Mouse (Mus musculus): ENCODE results near the gene Susd6. TPM values are rescaled to one million over a fixed set of nuclear protein-coding genes. Genes with fewer than 3 reads are reported as not detected.

Gene Susd6
- 6.4 and 8.7 TPM in 2 replicates for total RNA-seq (2012; rRNA removed)
- total RNA-seq (2014; rRNA removed) = 5.6 and 7.8 TPM in 2 replicates
- polyA plus RNA-seq (2012; ENCODE audit: insufficient read length, low read depth) = 9.5 and 11.0 TPM in 2 replicates

DNA sequence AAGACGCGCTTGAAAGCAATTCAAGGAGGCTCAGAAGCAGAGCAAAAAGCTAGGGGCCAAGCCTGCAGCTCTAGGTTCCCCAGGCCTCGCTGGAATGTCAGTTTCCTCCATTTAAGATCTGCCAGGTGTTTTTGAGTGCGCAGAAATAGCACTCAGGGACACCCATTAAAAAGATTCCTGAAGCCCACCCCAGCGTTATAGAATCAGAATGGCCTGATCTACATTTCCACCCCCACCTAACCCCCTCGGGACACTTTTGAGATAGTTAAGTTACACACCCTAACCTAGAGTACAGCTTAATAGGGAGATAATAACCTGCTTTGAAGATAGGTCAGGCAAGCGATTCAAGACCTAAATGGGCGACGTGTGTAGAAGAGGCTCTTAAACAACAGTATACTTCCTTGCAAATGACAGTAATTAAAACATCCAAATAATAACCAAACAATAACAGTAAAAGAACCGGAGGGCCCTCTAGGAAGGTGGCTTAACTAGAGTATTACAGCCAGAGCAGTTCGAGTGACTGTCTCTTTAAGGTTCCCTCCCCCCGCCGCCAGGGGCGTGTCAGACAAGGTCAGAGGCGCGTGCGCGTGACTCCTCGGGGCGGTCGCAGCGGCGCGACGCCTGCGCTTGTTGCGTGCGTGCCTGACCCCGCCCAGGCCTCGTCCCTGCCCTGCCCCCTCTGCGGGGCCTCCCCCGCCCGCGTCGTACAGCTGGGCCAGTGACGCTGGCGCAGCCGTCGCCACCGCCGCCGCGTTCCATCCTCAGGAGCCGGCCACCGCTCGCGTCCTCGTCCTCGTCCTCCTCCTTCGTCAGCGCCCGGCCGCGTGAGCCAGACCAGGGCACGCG lies at the start of gene Susd6:
TSS of gene Susd6 (plus strand) at position 662 of the 846 bp plus-strand sequence.
- Histone ChIP-seq H3K27ac (ENCODE audit: insufficient read depth, low read depth) (peak within 1 kb of the TSS; percentile 92), H3K4me2 (ENCODE audit: insufficient read depth, low read depth, poor library complexity, severe bottlenecking) (peak within 1 kb of the TSS; percentile 83), H3K36me3 (replicated peaks in 1 of 2; ENCODE audit: control insufficient read depth in 1 of 2, insufficient read depth in 1 of 2, low read length in 1 of 2) (peaks cover 0 to 4% of the 10 kb centered on the region in 2 experiments), H3K79me2 (replicated peaks; ENCODE audit: control insufficient read depth, extremely low read depth, insufficient read depth, poor library complexity, severe bottlenecking) (peaks cover 7% of the 10 kb centered on the region), H3K27me3 (replicated peaks) (no peaks in the 10 kb centered on the region), H3K9me3 (replicated peaks; ENCODE audit: low read length) (no peaks in the 10 kb centered on the region), H3K9ac (ENCODE audit: insufficient read depth, low read depth) (peak within 1 kb of the TSS; percentile 79), H3K4me3 (replicated peaks in 1 of 3; ENCODE audit: low read depth in 2 of 3, low read length in 2 of 3, poor library complexity in 1 of 3) (peak within 1 kb of the TSS; percentile 66 to 98 (median 89)), H3K4me1 (ENCODE audit: control insufficient read depth in 1 of 2, insufficient read depth in 2 of 2) (peaks cover 2 to 37% of the 10 kb centered on the region in 2 experiments)
- no peak for TF ChIP-seq USF2 (conservative IDR thresholded peaks at IDR 0.05; ENCODE audit: low read depth, low read length)
- TF ChIP-seq POLR2AphosphoS2 (IDR thresholded peaks at IDR 0.05; ENCODE audit: low read depth, low read length) = no peak
- no peak for TF ChIP-seq RAD21 (IDR thresholded peaks at IDR 0.05; ENCODE audit: low read depth, low read length)
- peak; percentile 88 for TF ChIP-seq TCF12 (IDR thresholded peaks at IDR 0.05; ENCODE audit: low read depth, low read length)
- no peak for TF ChIP-seq MYC (IDR thresholded peaks at IDR 0.05; ENCODE audit: low read depth, low read length)
- TF ChIP-seq CHD1 (IDR thresholded peaks at IDR 0.05; ENCODE audit: low read depth, low read length) = no peak
- no peak; the same call in 1 of the 2 replicates for TF ChIP-seq MEF2A (IDR thresholded peaks at IDR 0.05; ENCODE audit: borderline replicate concordance, low read depth, low read length)
- TF ChIP-seq MAFK (IDR thresholded peaks at IDR 0.05; ENCODE audit: insufficient replicate concordance, low read length) = no peak
- no peak for TF ChIP-seq UBTF (IDR thresholded peaks at IDR 0.05; ENCODE audit: low read depth, low read length)
- peak; percentile 37; the same call in 1 of the 2 replicates for TF ChIP-seq ELF1 (IDR thresholded peaks at IDR 0.05; ENCODE audit: low read depth, low read length)
- peak; percentile 82 for TF ChIP-seq POLR2A (IDR thresholded peaks at IDR 0.05; ENCODE audit: low read depth, low read length)
- peak; percentile 96 for TF ChIP-seq NRF1 (IDR thresholded peaks at IDR 0.05; ENCODE audit: low read depth, low read length)
- peak; percentile 68 for TF ChIP-seq ETS1 (conservative IDR thresholded peaks at IDR 0.05; ENCODE audit: low read depth, low read length)
- no peak for TF ChIP-seq ZC3H11A (IDR thresholded peaks at IDR 0.05; ENCODE audit: low read depth, low read length)
- peak; percentile 87 for TF ChIP-seq BHLHE40 (IDR thresholded peaks at IDR 0.05; ENCODE audit: low read depth, low read length)
- peak; percentile 95 for TF ChIP-seq CHD2 (IDR thresholded peaks at IDR 0.05; ENCODE audit: low read length)
- TF ChIP-seq CTCF (conservative IDR thresholded peaks at IDR 0.05 in 1 of 2, IDR thresholded peaks at IDR 0.05 in 1 of 2; ENCODE audit: low read depth in 2 of 2, low read length in 2 of 2) = no peak
- TF ChIP-seq MXI1 (IDR thresholded peaks at IDR 0.05; ENCODE audit: low read depth, low read length) = no peak
- no peak; the same call in 1 of the 2 replicates for TF ChIP-seq EP300 (IDR thresholded peaks at IDR 0.05; ENCODE audit: low read length)
- TF ChIP-seq TBP (conservative IDR thresholded peaks at IDR 0.05; ENCODE audit: low read depth, low read length) = no peak
- no peak; the same call in 1 of the 2 replicates for TF ChIP-seq ZNF384 (IDR thresholded peaks at IDR 0.05; ENCODE audit: low read depth, low read length)
- peak; percentile 82; the same call in 1 of the 2 replicates for TF ChIP-seq MAX (IDR thresholded peaks at IDR 0.05; ENCODE audit: low read length)
- 0 out of 2 replicates have a peak, but pooled peaks have one; percentile 44 for TF ChIP-seq KAT2A (IDR thresholded peaks at IDR 0.05; ENCODE audit: insufficient replicate concordance, low read length)
- peak; percentile 90 for TF ChIP-seq SIN3A (IDR thresholded peaks at IDR 0.05; ENCODE audit: low read length)
- peak; percentile 74; the same call in 1 of the 2 replicates for TF ChIP-seq NELFE (IDR thresholded peaks at IDR 0.05; ENCODE audit: low read depth, low read length)
- TF ChIP-seq JUN (IDR thresholded peaks at IDR 0.05; ENCODE audit: insufficient read depth, low read depth, low read length) = no peak
- TF ChIP-seq PAX5 (IDR thresholded peaks at IDR 0.05; ENCODE audit: low read length) = no peak
- no peak; the same call in 1 of the 2 replicates for TF ChIP-seq IRF4 (IDR thresholded peaks at IDR 0.05; ENCODE audit: low read depth, low read length)
- peak; percentile 12; the same call in 1 of the 2 replicates for TF ChIP-seq USF1 (IDR thresholded peaks at IDR 0.05; ENCODE audit: low read depth, low read length)
- no peak for TF ChIP-seq ZKSCAN1 (IDR thresholded peaks at IDR 0.05; ENCODE audit: borderline replicate concordance, low read depth, low read length)
- TF ChIP-seq HCFC1 (IDR thresholded peaks at IDR 0.05; ENCODE audit: low read depth, low read length) = peak; percentile 80
- TF ChIP-seq MAZ (IDR thresholded peaks at IDR 0.05; ENCODE audit: low read depth, low read length) = peak; percentile 94
- no peak for TF ChIP-seq JUND (conservative IDR thresholded peaks at IDR 0.05; ENCODE audit: low read depth, low read length)
- TF ChIP-seq RCOR1 (conservative IDR thresholded peaks at IDR 0.05; ENCODE audit: low read depth, low read length) = no peak
- no peak for TF ChIP-seq SMC3 (IDR thresholded peaks at IDR 0.05; ENCODE audit: low read depth, low read length)
- peak; percentile 75 for TF ChIP-seq ZMIZ1 (IDR thresholded peaks at IDR 0.05; ENCODE audit: low read depth, low read length)
- TF ChIP-seq E2F4 (IDR thresholded peaks at IDR 0.05; ENCODE audit: insufficient replicate concordance, low read depth, low read length) = no peak
- TF ChIP-seq GABPA (IDR thresholded peaks at IDR 0.05; ENCODE audit: insufficient replicate concordance, low read depth, low read length) = no peak
- in situ Hi-C loops (cut with MboI; ENCODE audit: low pct_ligation_motif_present, low pct_unique_long_range_greater_than_20kb, low sequenced_read_pairs) = loop anchor here (5.0 kb wide), 1 partner anchor 92 kb away; no protein-coding TSS in a partner anchor
- peak; percentile 97 for DNase-seq (ENCODE audit: extremely low read depth)
- dilution Hi-C loops (cut with MboI; ENCODE audit: extremely low pct_ligation_motif_present, extremely low pct_unique_long_range_greater_than_20kb, low sequenced_read_pairs) = no loop called here

Data from CH12.LX (cell line).